Mouse (Mus musculus) spleen, adult 2 months (tissue): Measurements from ENCODE around the gene Krt9.

Experiments used
- CTCF ChIP-seq: fragments of 200-500 bp; IDR thresholded peaks from 2 replicates; pipeline ENCODE4 v1.5.1; 2011; ENCODE audit warnings: mild to moderate bottlenecking, inconsistent platforms; ENCODE audit not compliant: insufficient read depth, insufficient read length, insufficient replicate concordance; ENCODE audit errors: extremely low read depth
- POLR2A ChIP-seq: fragments of 200-500 bp; IDR thresholded peaks from 2 replicates; pipeline ENCODE4 v1.6.1; 2011; ENCODE audit warnings: low read depth, low read length, inconsistent platforms

DNA sequence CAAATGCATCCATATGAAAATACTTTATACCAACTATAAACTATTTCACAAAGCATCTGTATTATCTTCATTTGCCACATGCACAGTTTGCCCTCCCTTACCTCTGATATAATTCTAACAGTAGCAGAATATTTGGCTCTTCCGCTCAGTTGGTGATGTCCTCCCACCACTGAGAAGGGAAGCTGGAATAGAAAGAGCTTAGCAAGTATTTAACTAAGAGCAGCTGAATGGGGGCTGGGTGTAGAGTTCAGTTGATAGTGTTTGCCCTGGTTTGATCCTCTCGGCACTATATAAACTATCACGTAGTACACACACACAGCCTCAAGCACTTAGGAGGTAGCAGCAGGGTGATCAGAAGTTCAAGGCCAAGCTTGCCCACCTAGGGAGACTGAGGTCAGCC lies 13.8 kb downstream of the Krt9 start:
- TF ChIP-seq POLR2A (no peak), CTCF (no peak)
